Mouse (Mus musculus) layer of hippocampus, adult 11-12 months (tissue): ENCODE measurements around the gene Polr3c.
"Not testable (repeated sequence)": the region's sequence is repeated elsewhere in the genome, so short reads cannot be mapped to it uniquely, and the experiment has no call there.

Source experiments
- DNase-seq: peaks from one replicate; pipeline ENCODE4 v3.0.0; 2022; ENCODE audit warnings: low spot score

Polr3c gene

DNA sequence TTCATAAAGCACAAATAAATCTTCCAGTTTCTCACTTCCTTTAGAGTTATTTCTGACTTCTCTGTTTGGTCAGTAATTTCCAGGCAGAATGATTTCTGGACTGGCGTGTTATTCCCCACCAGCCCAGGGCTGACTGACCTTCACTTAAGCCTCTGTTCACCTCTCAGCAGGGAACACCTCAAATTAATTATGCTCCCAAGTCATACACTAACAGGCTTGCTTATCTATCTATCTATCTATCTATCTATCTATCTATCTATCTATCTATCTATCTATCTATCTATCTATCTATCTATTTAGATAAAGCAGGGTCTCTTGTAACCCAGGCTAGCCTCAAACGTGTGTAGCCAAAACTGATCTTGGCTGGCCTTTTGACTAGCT is 18.8 kb downstream of the Polr3c start:
- DNase-seq, result no peak

DNA sequence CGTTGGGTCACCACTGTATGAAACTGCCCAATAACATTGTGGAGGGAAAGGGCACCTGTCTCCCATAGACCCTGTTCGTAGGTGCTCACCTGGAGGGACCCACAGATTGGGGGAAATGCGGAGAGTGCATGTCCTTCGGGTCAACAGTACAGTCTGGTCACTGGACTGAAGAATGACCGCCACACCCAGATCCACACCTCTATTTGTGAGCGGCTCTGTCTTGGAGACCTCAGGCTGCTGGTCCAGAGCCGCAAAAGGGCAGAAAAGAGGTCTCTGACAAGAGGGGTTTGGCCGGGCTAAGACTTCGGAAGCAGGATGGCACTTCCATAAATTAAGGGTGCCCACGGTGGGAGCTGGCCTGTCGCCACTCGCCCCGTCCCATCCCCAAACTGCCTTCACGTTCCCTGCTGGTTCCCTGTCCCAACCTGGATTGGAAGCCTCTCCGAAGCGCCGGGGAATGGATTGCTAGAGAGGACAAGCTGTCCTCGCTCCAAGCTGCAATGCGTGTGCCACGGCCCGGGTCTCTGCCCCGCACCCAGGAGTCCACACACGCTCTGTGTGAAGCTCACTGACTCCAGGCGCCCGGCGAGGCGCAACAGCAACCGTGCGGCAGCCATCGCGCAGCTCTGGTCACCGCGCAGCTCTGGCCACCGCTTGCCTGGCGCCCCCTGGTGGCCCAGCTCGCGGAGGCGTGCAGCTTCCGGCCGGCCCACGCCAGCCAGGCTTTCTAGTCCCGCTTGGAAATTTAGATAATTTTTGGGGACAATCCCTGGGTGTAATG is 19.3 kb downstream of the Polr3c start, which contains the start of gene Nudt17:
Gene Nudt17 (minus strand): TSS at position 660 of the 781 bp plus-strand sequence.
- DNase-seq, result peak; percentile 81

DNA sequence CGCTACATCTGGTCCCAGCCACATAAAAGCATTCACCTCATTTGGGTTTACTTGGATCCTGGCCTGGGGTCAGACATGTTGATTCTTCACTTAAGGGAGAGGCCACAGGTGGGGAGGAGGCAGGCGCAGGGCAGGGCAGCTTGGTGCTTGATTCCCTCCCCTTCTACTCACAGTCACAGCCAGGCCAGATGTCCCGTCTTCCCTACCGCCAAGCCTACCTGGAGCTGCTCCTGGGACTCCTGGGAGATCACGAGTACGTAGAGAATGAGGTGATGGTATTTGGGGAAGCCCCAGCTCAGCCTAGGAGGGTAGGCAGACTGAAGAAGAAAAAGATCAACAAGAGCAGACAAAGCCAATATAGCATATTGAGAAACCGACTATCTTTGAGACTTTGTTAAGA is 20.4 kb downstream of the Polr3c start:
- no peak for DNase-seq

DNA sequence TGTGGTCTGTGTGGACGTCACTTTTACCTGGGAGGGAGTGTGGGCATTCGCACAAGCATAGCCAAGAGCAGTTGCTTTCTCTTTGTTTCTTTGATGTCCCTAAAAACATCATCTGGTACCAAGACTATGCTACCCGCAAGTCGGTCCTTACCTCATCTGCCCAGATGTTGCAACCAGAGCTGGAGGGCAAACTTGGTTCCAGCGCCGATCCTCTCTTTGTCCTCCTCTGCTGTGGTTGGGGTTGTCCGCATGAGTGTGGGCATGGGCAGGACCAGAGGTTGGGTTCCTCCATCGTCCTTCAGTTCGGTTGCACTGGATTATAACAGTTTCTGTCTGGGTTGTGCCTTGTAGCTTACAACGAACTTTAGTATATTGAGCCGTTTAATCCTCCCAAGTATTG is 21.2 kb downstream of the Polr3c start:
- DNase-seq, result no peak

DNA sequence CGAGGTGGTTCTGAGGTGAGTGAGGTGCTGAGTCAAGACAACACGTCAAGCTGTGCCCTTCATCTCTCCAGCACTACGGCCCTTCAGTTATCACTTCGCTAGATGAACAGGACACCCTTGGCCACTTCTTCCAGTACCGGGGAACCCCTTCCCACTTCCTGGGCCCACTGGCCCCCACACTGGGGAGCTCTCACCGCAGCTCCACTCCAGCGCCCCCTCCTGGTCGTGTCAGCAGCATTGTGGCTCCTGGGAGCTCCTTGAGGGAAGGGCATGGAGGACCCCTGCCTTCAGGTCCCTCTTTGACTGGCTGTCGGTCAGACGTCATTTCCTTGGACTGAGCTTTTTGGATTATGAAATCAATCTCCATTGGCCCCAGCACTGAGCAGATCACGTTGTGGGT is 22.6 kb downstream of the Polr3c start:
- DNase-seq, result no peak

DNA sequence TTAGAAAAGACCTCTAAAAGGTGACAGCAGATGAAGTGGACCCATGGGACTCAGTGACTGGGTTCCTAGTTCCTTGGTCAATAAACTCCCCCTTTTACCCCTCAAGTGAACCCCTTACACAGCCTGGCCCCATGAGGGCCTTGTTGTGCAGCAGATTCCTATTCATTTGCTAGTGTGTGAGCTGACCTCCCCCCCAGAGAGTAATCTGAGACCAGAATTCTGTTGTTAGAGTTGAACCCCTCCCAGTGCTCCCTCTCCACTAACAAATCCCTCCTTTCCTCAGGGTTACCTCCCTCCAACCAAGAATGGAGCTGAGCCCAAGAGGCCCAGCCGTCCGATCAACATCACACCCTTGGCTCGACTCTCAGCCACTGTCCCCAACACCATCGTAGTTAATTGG is 26.4 kb downstream of the Polr3c start:
- DNase-seq, result no peak

DNA sequence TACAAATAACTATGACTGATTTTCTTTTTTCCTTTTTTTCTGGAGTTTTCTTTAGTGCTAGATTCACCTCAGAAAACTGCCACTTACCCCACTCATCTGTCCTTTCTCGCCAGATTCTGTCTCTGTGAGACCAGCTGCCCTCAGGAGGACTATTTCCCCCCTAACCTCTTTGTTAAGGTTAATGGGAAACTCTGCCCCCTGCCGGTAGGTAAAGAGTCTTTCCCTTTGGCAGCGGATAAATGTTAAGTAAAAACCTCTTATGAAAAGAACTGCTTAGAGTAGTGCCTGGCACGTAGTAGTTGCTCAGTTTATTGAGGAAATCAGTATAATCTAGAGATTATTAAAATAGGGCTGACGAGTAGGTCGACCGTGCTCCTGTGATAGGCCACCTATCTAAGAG is 27.1 kb downstream of the Polr3c start:
- no peak for DNase-seq

DNA sequence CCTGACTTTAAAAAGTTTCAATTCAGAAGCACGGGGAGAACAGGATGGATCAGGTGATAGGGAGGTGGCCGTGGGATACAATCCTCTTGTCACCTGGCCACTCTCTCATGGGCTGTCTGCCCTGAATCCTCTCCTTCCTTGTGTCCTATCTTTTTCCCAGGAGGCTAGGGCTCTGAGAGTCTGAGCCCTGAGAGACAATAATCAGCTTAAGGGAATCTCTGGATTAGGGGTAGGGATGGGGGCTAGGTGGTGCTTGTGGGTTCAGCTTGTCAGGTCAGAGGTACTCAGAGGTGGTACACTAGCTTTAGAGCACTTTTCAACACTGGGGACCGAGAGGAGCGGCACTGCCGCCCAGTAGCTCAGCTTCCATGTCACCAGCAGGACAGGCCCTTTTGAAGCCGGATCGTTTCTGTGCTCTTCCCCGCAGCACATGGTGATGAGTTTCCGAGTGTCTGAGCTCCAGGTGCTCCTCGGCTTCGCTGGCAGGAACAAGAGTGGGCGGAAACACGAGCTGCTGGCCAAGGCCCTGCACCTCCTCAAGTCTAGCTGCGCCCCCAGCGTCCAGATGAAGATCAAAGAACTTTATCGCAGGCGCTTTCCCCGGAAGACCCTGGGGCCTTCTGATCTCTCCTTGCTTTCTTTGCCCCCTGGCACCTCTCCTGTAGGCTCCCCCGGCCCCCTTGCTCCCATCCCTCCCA is 28.3 kb downstream of the Polr3c start:
- no peak for DNase-seq

DNA sequence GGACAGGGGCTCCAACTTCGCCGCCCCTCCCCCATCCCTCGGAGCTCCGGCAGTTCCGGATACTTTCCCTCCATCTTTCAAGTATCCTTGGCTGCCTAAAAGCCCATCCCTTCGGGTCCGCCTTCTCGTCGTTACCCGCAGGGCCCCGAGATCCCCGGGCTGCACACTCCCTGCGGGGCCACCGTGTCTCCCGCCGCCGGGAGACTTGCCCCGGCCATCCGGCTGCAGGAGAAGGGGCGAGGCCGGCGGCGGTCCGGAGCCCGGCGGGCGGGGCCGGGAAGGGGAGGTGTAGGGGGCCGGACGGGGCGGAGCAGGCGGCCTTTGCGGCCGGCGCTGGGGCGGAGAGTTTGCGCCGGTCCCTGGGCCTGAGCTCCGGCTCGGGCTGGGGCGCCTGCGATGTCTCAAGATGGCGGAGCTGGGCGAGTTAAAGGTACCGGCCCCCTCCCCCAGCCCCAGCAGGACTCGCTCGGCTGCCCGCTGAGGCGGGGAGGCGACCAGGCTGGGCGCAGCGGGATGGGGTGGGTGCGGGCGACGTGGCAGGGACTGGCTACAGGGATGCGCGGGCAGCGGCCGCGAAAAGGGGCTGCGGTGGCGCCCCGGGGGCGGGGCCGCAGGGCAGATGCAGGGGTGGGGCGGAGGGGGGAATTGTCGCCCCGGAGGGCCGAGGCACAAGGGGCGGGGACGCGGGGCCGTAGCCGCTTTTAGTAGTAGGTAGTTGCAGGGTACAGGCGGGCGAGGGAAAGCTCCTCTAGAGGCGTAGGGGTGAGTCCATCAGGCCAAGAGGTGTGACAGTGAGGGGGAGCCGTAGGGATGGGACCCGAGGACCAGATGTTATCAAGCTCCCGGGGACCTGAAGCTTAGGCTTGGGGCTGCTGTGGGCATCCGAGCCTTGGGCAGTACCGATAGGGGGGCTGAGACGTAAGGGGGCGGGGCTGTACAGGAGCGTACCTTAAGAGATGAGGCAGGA is 30.4 kb downstream of the Polr3c start:
- DNase-seq, result peak; percentile 85

DNA sequence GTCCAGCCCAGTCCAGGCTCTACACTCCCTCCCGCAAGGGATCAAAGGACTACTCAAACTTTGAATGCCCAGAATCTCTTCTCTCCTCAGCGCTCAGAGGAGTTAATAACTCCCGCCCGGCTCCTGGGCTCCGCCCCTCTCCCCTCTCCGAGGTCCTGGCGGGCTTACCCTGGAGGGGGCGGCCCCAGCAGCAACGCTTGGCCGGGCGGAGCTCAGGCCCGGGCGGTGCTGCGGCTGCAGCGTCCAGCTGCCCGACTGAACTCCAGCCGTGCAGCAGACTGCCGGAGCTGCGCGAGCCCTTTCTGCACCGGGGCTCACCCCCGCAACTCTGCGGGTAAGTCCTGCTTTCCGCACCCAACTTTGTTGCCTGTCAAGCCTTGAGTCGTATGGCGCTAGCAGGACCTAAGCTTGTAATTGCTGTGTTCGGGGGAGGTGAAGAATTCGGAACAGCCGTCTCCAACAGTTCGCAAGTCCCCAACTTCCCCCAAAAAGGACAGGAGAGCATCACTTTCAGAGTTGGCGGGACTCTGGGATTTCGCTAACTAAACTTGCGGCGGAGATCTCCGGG is 31.1 kb downstream of the Polr3c start, which contains the start of gene Pias3:
Gene Pias3 (plus strand): TSS at position 187 of the 568 bp plus-strand sequence.
- peak; percentile 56 for DNase-seq

DNA sequence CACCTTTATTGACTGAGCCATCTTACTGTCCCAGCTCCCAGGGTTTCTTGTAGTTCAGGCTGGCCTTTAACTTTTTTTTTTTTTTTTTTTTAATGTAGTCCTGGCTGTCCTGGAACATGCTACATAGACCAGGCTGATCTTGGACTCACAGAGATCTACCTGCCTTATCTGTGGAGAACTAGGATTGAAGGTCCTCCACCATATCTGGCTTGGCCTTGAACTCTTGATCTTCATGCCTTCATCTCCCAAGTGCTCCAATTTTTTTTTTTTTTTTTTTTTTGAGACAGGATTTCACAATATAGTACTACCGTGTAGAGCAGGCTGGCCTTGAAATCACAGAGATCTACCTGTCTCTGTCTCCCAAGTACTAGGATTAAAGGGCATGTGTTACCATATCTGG is 33.8 kb downstream of the Polr3c start:
- no peak for DNase-seq

DNA sequence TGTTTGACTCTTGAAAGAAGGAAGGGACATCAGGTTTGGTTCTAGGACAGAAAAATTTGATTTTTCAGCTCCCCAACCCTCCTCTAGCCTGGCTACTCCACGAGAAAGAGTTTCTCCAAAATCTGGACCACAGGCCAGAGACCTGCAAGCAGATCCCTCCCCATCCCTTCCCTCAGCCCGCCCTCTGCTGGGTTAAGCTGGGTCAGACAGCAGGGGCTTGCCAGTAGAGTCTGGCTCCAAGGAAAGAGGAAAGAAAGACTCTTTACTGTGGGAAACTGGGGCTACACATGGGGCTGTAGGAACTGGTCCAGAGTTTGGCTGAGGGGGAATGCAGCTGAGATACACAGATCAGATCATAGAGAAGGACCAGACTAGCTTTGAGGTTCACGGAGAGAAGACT is 34.9 kb downstream of the Polr3c start:
- DNase-seq, result no peak

DNA sequence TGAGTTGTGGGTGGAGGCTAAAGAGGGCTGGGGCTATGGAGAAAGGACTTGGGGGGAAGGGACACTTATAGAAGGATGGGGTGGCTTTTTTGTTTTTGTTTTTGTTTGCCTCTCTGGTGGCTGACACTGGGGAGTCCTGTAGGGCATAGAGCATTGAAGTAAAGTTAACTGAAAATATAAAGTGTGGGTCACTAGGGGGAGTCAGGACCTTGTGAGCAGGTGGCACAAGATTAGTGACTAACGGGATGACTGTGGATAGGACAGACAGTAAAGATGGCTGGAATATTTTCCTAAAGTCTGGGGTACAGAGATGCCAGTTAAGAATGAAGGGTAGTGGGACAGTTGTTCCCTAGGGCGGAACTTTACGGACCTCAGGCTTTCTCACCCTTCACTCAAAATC is 37.1 kb downstream of the Polr3c start:
- DNase-seq, result no peak

DNA sequence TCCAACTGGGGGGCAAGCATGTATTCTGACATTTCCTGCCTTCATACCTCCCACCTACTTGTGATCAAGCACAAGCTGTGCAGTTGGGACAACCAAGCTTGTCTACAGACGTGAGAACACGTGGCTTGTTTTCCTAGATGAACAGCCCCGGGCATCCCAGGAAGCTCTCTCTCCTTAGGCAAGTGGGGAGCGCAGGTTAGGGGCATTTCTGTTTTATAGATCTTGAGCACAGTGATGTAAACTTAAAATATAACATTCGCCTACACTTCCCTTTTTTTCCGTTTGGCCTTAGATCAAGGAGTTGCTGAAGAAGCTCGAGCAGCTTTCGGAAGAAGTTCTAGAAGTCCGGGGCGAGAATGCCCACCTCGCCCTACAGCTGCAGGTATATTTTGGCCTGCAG is 38.6 kb downstream of the Polr3c start:
- no peak for DNase-seq

DNA sequence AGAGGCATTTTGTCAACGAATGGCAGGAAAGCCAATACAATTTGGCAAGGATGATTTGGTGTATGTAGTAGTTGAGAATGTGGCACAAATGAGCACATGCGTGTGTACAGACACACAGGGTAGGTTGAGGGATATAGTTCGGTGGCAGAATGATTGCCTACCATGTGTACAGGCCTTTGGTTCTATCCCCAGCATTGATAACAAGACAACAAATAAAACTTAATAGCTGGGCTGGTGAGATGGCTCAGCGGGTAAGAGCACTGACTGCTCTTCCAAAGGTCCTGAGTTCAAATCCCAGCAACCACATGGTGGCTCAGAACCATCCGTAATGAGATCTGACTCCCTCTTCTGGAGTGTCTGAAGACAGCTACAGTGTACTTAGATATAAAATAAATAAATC is 41.4 kb downstream of the Polr3c start:
- DNase-seq, result not testable (repeated sequence)

DNA sequence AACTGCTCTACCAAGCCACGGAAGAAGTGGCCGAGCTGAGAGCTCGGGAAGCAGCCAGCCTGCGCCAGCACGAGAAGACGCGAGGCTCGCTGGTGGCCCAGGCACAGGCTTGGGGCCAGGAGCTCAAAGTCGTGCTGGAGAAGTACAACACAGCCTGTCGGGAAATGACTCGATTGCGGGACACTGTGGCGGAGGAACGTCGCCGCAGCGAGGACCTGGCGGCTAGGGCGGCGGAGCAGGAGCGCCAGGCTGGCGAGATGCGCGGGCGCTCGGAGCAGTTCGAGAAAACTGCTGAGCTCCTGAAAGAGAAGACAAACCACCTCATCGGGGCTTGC is 42.6 kb downstream of the Polr3c start:
- DNase-seq, result no peak

DNA sequence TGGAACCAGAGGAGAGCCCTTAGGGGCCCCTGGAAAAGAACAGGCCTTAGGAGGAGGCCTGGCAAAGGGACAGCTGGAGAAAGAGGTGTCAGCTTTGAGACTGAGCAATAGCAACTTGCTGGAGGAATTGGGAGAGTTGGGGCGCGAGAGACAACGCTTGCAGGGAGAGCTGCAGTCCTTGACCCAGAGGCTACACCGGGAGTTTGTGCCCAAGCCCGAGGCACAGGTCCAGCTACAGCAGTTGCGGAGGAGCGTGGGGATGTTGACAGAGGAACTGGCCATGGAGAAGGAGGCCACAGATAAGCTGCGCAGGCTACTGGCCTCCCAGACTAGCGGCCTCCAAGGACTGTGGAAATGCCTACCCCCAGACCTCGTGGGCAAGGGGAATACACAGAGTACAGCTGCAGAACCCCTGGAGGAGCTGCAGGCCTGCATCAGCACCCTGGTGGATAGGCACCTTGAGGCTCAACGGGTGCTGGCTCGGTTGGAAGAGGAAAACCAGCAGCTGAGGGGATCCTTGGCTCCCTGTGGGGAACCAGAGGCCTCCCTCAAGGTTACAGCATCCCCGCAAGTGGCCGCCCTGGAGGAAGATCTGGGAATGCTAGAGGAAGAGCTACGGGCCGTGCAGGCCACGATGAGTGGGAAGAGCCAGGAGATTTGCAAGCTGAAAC is 43.1 kb downstream of the Polr3c start:
- DNase-seq, result no peak

DNA sequence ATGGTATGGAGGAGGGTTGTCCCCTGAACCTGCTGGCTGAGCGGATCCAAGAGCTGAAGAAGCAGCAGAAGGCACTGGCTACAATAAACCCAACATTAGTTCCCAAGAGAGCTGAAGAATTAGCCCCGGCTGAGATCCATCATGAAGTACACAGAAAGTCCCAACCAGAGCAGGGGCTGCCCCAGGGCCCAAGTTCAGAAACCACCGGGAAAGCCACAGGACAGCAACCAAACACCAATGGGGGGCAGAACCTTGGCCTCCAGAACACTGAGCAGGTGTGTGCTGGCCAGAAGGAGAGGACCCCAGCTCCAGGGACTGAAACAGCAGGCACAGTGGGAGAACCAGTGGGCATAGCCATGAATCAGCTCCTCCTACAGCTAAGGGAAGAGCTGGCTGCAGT is 43.9 kb downstream of the Polr3c start:
- DNase-seq, result no peak

DNA sequence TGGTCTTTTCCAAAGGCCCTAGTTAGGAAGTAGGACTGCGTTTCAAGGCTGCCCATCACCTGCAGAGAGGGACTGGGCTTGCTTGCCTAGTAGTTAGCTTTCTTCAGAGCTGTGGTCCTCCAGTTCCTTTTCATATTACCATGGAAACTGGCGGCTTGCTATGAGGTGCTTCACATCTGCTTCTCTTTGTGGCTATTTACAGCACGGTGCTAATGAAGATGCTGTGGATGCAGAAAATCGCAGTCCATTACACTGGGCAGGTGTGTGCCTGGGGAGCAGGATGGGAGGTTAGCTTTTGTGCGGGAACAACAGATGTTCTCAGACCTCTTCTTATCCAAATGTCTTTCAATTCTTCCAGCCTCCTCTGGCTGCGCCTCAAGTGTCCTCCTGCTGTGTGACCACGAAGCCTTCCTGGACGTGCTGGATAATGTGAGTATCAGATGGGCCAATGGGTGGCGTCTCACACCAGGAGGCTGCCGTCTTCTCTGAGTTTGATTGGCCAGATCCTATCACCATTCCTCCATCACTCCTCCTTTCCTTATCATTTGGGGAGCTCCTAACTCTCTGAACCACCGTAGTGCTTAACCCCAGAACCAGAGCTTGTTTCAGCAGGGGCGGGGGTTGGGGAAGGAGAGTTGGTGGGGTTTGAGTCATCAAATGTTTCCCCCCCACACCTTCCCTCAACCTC is 47.0 kb downstream of the Polr3c start:
- no peak for DNase-seq

DNA sequence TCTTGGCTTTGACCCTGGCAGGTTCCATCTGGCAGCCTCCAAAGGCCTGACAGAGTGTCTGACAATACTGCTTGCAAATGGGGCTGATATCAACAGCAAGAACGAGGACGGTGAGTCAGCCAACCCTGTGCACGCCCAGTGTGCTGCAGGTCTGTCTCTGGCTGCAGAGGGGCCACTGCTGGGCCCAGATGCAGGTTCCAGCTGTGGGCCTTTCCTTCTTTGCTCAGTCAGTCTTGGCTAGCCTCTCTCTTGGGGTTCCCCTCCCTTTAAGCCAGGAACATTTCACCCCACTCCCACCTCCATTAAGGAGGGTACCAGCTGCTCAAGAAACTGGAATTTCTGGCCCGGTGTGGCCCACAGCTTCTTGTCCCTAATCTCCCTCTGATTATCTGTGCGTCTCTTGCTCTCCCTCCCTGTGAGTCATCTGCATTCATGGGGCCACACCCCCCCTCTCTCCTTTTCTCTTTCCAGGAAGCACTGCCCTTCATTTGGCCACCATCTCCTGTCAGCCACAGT is 48.2 kb downstream of the Polr3c start:
- DNase-seq, result no peak

DNA sequence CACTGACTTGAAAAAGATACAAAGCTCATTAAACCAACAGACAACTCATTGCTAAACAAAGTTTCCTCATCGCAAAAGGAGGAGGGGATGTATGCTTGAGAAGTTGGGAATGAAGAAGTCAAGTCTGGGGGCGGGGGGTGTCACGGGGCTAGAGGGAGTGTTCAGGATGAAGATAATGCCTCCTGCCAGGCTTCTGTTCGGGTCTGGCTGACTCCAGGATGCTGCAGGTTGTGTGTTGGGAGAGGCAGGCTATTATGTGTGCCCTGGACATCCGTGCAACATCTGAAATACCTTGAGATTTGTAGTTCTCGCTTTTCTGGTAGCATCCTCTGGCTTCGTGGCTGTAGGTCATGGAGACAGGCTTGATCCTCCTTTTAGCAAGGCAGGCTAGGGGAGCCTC is 49.0 kb downstream of the Polr3c start:
- DNase-seq, result no peak
